Mouse (Mus musculus) CD8-positive naive resting alpha-beta T cell, adult 2 months (primary cell): ENCODE results near the gene Usp34.
"Not testable (repeated sequence)": the region's sequence is repeated elsewhere in the genome, so short reads cannot be mapped to it uniquely, and the experiment has no call there.

Experiments used
- DNase-seq, 2 experiments: peaks; one replicate each; pipeline ENCODE4 v3.0.0; 2022; ENCODE audit warnings: low read depth in 2 of 2, low spot score in 2 of 2

Usp34 gene

GRCm38 (mm10) chr11:23497718-23498509 is 191.2 kb downstream of the Usp34 start, which contains the start of gene Ahsa2:
Gene Ahsa2, minus strand, starts transcription at chr11:23498030.
- peak; percentile 91 to 95 for DNase-seq

- DNase-seq, result no peak
Measured at GRCm38 (mm10) chr11:23498609-23499008, 191.9 kb downstream of the Usp34 start.

- DNase-seq, result not testable (repeated sequence)
Measured at GRCm38 (mm10) chr11:23504801-23505200, 198.1 kb downstream of the Usp34 start.

- not testable (repeated sequence) for DNase-seq
Measured at GRCm38 (mm10) chr11:23514785-23515184, 208.1 kb downstream of the Usp34 start.

GRCm38 (mm10) chr11:23515315-23515714 is 208.6 kb downstream of the Usp34 start:
- no peak for DNase-seq

GRCm38 (mm10) chr11:23518981-23519380 is 212.3 kb downstream of the Usp34 start:
- no peak for DNase-seq

- no peak for DNase-seq
Measured at GRCm38 (mm10) chr11:23520473-23521205, 213.9 kb downstream of the Usp34 start, which contains the start of gene 1700093K21Rik. Gene 1700093K21Rik, minus strand, starts transcription at chr11:23521155.

- DNase-seq, result no peak
Measured at GRCm38 (mm10) chr11:23537446-23537845, 230.8 kb downstream of the Usp34 start.
